Mouse (Mus musculus) hindbrain, embryonic 16.5 days (tissue): ENCODE results near the gene 2700049A03Rik. TPM values are rescaled to one million over a fixed set of nuclear protein-coding genes. Genes with fewer than 3 reads are reported as not detected.
"Not testable (repeated sequence)": the region's sequence is repeated elsewhere in the genome, so short reads cannot be mapped to it uniquely, and the experiment has no call there.

Source experiments
- ATAC-seq: fragments of 200-750 bp; cut with Nextera tagmentation; 2 replicates; pipeline ENCODE4 v1.8.0; 2017; ENCODE audit warnings: moderate TSS enrichment, moderate library complexity
- H3K27ac ChIP-seq: fragments of 300-500 bp; sonication (generic); 2 replicates; pipeline ENCODE4 v1.5.1; 2014; ENCODE audit warnings: low read depth, mild to moderate bottlenecking, control low read depth, low read length, moderate library complexity
- H3K27me3 ChIP-seq: fragments of 300-500 bp; sonication (generic); replicated peaks from 2 replicates; pipeline ENCODE4 v1.6.1; 2014; ENCODE audit warnings: low read length; ENCODE audit not compliant: control insufficient read depth, insufficient read depth
- H3K36me3 ChIP-seq: fragments of 300-500 bp; sonication (generic); 2 replicates; pipeline ENCODE4 v1.6.1; 2014; ENCODE audit warnings: mild to moderate bottlenecking, low read length, moderate library complexity, mixed read lengths; ENCODE audit not compliant: control insufficient read depth, insufficient read depth
- H3K4me1 ChIP-seq: fragments of 300-500 bp; sonication (generic); 2 replicates; pipeline ENCODE4 v1.6.1; 2014; ENCODE audit warnings: low read depth, low read length; ENCODE audit not compliant: control insufficient read depth, insufficient read depth
- H3K4me2 ChIP-seq: fragments of 300-500 bp; sonication (generic); 2 replicates; pipeline ENCODE4 v1.6.1; 2014; ENCODE audit warnings: mild to moderate bottlenecking, low read length, control low read depth, moderate library complexity
- H3K4me3 ChIP-seq: fragments of 300-500 bp; sonication (generic); 2 replicates; pipeline ENCODE4 v1.5.1; 2014; ENCODE audit warnings: mild to moderate bottlenecking, low read length, control low read depth, moderate library complexity
- H3K9ac ChIP-seq: fragments of 300-500 bp; sonication (generic); 2 replicates; pipeline ENCODE4 v1.6.1; 2014; ENCODE audit warnings: low read depth, mild to moderate bottlenecking, control low read depth, low read length, moderate library complexity
- H3K9me3 ChIP-seq: fragments of 300-500 bp; sonication (generic); 2 replicates; pipeline ENCODE4 v1.6.1; 2014; ENCODE audit warnings: mild to moderate bottlenecking, low read length, moderate library complexity; ENCODE audit not compliant: control insufficient read depth
- WGBS: fragments of 180-500 bp; shearing (Covaris S2); extraction: QIAGEN DNeasy Blood & Tissue Kit; methylation state at CpG from one replicate; pipeline ENCODE4 v1.1.7; 2014; 5-methylcytosine and 5-hydroxymethylcytosine counted together
- polyA plus RNA-seq: library from polyadenylated mRNA; unstranded; fragments of >200 nt; fragmentation: Nextera tagmentation; extraction: Ambion mirVana; gene quantifications from 2 replicates; pipeline ENCODE4 v1.2.1, GENCODE M21; 2015

2700049A03Rik gene
- 10.2 and 11.4 TPM in 2 replicates for polyA plus RNA-seq

DNA sequence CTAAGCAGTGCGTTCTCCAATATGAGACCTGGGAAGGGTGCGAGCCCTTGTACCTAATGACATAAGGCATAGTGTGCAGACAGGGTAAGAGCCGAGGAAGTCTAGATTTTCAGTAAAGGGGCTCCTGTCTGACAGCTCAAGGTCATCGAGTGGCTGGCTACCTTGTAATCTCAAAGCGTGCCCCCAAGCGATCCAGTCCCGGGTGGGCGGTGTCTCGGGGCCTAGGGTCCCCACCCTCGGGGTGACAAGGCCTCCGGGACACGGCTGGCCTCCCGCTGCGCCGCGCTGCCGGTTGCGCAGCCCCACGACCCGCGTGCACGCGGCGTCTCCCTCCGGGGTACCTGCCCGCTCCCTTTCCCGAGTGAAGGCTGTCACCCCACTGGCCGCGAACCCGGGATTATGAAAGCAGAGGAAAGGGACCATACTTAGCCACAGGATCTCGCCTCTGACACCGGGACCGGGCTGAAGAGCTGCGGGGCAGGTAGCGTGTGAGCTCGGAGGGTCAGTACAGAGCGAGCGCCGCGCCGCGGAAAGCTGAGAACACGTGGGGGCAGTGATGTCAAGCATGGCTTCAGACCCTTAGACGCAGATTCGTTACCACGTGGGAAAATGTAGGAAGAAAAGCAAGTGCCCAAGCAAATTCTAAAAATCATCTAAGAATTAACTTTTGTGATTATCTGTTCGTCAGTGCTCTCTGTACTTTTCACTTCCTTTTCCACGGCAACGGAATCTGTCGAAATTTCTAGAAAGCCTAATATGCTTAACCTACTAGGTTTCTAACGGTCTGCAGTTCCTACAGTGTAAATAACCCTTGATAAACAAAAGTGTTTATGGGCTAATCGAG, at the start of gene 2700049A03Rik, which contains the start of gene Timm9:
Gene 2700049A03Rik (plus strand): TSS at position 719 of the 844 bp plus-strand sequence.
Gene Timm9 (minus strand): TSS at position 555 of the 844 bp plus-strand sequence.
- no peaks in the 10 kb centered on the region for H3K27me3 ChIP-seq
- H3K4me3 ChIP-seq = peak within 1 kb of the TSS; percentile 74
- peak within 1 kb of the TSS; percentile 93 for H3K9ac ChIP-seq
- peak; percentile 93 for ATAC-seq
- under 1% methylated on average over 48 of the region's 52 CpGs for WGBS
- H3K36me3 ChIP-seq = peaks cover 7% of the 10 kb centered on the region
- H3K4me2 ChIP-seq = peak within 1 kb of the TSS; percentile 93
- H3K27ac ChIP-seq = peak within 1 kb of the TSS; percentile 78
- H3K4me1 ChIP-seq = peaks cover 24% of the 10 kb centered on the region
- no peaks in the 10 kb centered on the region for H3K9me3 ChIP-seq

DNA sequence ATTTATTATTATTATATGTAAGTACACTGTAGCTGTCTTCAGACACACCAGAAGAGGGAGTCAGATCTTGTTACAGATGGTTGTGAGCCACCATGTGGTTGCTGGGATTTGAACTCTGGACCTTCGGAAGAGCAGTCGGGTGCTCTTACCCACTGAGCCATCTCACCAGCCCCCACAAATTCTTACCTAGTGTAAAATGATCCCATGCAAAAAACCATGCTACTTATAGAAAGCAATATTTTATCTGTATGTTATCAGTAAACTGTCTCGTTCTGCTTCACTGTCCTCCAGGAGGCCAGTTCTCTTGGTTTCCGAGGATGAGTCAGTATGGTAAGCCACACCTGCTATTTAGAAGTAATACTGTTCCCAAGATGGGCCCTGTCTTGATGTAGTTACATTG, 32.4 kb upstream of the 2700049A03Rik start:
- not testable (repeated sequence) for H3K4me1 ChIP-seq, H3K9ac ChIP-seq, H3K4me3 ChIP-seq, H3K27ac ChIP-seq, H3K27me3 ChIP-seq, H3K36me3 ChIP-seq, ATAC-seq, H3K4me2 ChIP-seq, H3K9me3 ChIP-seq
- 95% methylated on average over 4 of the region's 4 CpGs for WGBS

DNA sequence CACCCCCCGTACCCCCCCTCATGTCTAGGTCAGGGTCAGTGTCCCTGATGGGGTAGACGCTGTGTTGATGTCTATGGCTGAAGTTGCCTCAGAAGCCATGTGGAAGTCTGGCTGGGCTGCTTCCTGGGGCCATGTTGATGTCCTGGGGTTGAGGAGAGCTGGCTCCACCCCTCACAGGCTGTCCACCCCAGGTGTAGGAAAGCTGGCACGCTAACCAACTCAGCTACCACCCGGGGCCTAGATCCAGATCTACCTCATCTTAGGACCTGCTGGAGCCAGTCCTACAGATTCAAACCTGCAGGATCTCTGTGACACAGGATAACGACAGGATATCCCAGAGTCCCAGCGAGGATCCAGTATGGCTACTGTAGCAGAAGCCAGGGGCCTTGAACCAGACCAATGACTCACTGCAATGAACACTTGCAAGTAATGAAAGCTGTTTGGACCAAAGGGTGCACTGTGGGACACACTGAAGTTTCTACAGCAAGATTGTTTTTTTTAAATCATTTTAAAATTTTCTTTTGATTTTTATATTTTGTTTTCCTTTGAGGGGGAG, 29.4 kb upstream of the 2700049A03Rik start:
- no peak for ATAC-seq
- no peak overlapping the region for H3K9ac ChIP-seq
- no peak overlapping the region for H3K4me3 ChIP-seq
- no peaks in the 10 kb centered on the region for H3K4me1 ChIP-seq
- no peak overlapping the region for H3K4me2 ChIP-seq
- whole genome bisulfite sequencing = 80% methylated on average over 6 of the region's 6 CpGs
- H3K27ac ChIP-seq = no peak overlapping the region
- no peaks in the 10 kb centered on the region for H3K27me3 ChIP-seq
- H3K9me3 ChIP-seq = no peaks in the 10 kb centered on the region
- H3K36me3 ChIP-seq = no peaks in the 10 kb centered on the region

DNA sequence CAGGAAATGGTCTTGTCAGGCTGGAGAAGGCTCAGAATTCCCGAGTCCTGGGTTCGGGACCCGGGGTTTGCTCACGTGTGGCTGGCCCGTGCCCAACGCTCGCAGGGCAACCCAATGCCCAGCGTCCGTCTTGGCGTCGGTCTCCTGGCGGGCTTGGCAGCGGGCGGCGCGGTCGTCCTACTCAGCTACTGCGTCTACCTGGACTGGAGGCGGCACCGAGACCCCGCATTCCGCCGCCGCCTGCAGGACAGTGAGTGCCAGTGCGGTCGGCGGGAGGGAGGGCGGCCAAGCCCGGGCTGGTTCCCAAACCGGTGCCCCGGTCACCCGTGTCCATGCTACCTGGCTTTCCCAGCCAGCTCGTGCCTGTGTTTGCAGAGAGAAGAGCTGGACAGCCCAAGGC, 25.3 kb upstream of the 2700049A03Rik start, which contains the start of gene Tomm20l:
Gene Tomm20l (plus strand): TSS at position 98 of the 400 bp plus-strand sequence.
- no peaks in the 10 kb centered on the region; the same call in 1 of the 2 replicates for H3K27me3 ChIP-seq
- ATAC-seq = no peak
- H3K9ac ChIP-seq = no peak within 1 kb of the TSS
- peak within 1 kb of the TSS; percentile 5; the same call in 1 of the 2 replicates for H3K4me3 ChIP-seq
- H3K36me3 ChIP-seq = no peaks in the 10 kb centered on the region
- H3K4me2 ChIP-seq = peak within 1 kb of the TSS; percentile 47
- no peaks in the 10 kb centered on the region for H3K9me3 ChIP-seq
- no peak within 1 kb of the TSS for H3K27ac ChIP-seq
- peaks cover 4% of the 10 kb centered on the region; the same call in 1 of the 2 replicates for H3K4me1 ChIP-seq
- WGBS = 8% methylated on average over 28 of the region's 33 CpGs

- Histone ChIP-seq H3K4me1 (peaks cover 4% of the 10 kb centered on the region; the same call in 1 of the 2 replicates), H3K36me3 (no peaks in the 10 kb centered on the region), H3K9me3 (no peaks in the 10 kb centered on the region), H3K9ac (no peak overlapping the region), H3K27me3 (no peaks in the 10 kb centered on the region; the same call in 1 of the 2 replicates), H3K4me2 (no peak overlapping the region), H3K4me3 (no peak overlapping the region), H3K27ac (no peak overlapping the region)
- 81% methylated on average over 10 of the region's 10 CpGs for WGBS
- ATAC-seq = no peak
Observed at GRCm38 (mm10) chr12:71113074-71113473, 23.6 kb upstream of the 2700049A03Rik start.

- Histone ChIP-seq H3K9ac (no peak overlapping the region), H3K9me3 (no peaks in the 10 kb centered on the region), H3K36me3 (no peaks in the 10 kb centered on the region), H3K4me2 (peak overlapping the region; percentile 48), H3K4me3 (peak overlapping the region; percentile 4; the same call in 1 of the 2 replicates), H3K27ac (no peak overlapping the region), H3K4me1 (peaks cover 4% of the 10 kb centered on the region; the same call in 1 of the 2 replicates), H3K27me3 (no peaks in the 10 kb centered on the region; the same call in 1 of the 2 replicates)
- 31% methylated on average over 12 of the region's 12 CpGs for WGBS
- peak; percentile 86 for ATAC-seq
Observed at GRCm38 (mm10) chr12:71113675-71114288, 22.9 kb upstream of the 2700049A03Rik start.

GRCm38 (mm10) chr12:71116411-71116810, 20.2 kb upstream of the 2700049A03Rik start:
- no peak overlapping the region for H3K9ac ChIP-seq
- H3K4me1 ChIP-seq = peaks cover 4% of the 10 kb centered on the region; the same call in 1 of the 2 replicates
- no peak for ATAC-seq
- no peaks in the 10 kb centered on the region for H3K9me3 ChIP-seq
- H3K27ac ChIP-seq = no peak overlapping the region
- H3K36me3 ChIP-seq = no peaks in the 10 kb centered on the region
- H3K4me2 ChIP-seq = no peak overlapping the region
- H3K4me3 ChIP-seq = no peak overlapping the region
- 80% methylated on average over 5 of the region's 5 CpGs for WGBS
- no peaks in the 10 kb centered on the region; the same call in 1 of the 2 replicates for H3K27me3 ChIP-seq

- Histone ChIP-seq H3K4me3 (no peak overlapping the region), H3K4me1 (no peaks in the 10 kb centered on the region), H3K9ac (no peak overlapping the region), H3K9me3 (no peaks in the 10 kb centered on the region), H3K4me2 (no peak overlapping the region), H3K27ac (no peak overlapping the region), H3K27me3 (no peaks in the 10 kb centered on the region), H3K36me3 (peaks cover 9% of the 10 kb centered on the region)
- ATAC-seq = no peak
- WGBS = 90% methylated on average over 10 of the region's 10 CpGs
Observed at GRCm38 (mm10) chr12:71122731-71123130, 13.9 kb upstream of the 2700049A03Rik start.
